Mouse (Mus musculus) layer of hippocampus, adult 9-10 months (tissue): ENCODE data around the gene Trim8.

Experiments used
- DNase-seq: peaks from one replicate; pipeline ENCODE4 v3.0.0; 2022; ENCODE audit warnings: low spot score

The Trim8 gene

GRCm38 (mm10) chr19:46501401-46502068 is at the start of gene Trim8:
Gene Trim8, plus strand, starts transcription at chr19:46501702.
- DNase-seq: no peak

GRCm38 (mm10) chr19:46452052-46452827 is 49.3 kb upstream of the Trim8 start:
- peak; percentile 37 for DNase-seq

GRCm38 (mm10) chr19:46452916-46453315 is 48.6 kb upstream of the Trim8 start:
- no peak for DNase-seq

- DNase-seq: no peak
Measured at GRCm38 (mm10) chr19:46454126-46454880, 47.2 kb upstream of the Trim8 start.

- DNase-seq: no peak
Measured at GRCm38 (mm10) chr19:46455032-46455431, 46.5 kb upstream of the Trim8 start.

- DNase-seq: no peak
Measured at GRCm38 (mm10) chr19:46455556-46455955, 45.9 kb upstream of the Trim8 start.

- no peak for DNase-seq
Measured at GRCm38 (mm10) chr19:46456018-46456735, 45.3 kb upstream of the Trim8 start.

GRCm38 (mm10) chr19:46457798-46458197 is 43.7 kb upstream of the Trim8 start:
- no peak for DNase-seq

- no peak for DNase-seq
Measured at GRCm38 (mm10) chr19:46459256-46459655, 42.2 kb upstream of the Trim8 start.

- no peak for DNase-seq
Measured at GRCm38 (mm10) chr19:46459889-46460288, 41.6 kb upstream of the Trim8 start.

GRCm38 (mm10) chr19:46462574-46462973 is 38.9 kb upstream of the Trim8 start:
- no peak for DNase-seq

GRCm38 (mm10) chr19:46463446-46463845 is 38.1 kb upstream of the Trim8 start:
- DNase-seq: no peak

- no peak for DNase-seq
Measured at GRCm38 (mm10) chr19:46466160-46466559, 35.3 kb upstream of the Trim8 start.

GRCm38 (mm10) chr19:46467051-46467503 is 34.4 kb upstream of the Trim8 start:
- DNase-seq: no peak

- DNase-seq: no peak
Measured at GRCm38 (mm10) chr19:46470364-46471240, 30.9 kb upstream of the Trim8 start.

GRCm38 (mm10) chr19:46471324-46472093 is 30.0 kb upstream of the Trim8 start:
- no peak for DNase-seq

- DNase-seq: no peak
Measured at GRCm38 (mm10) chr19:46477432-46477845, 24.1 kb upstream of the Trim8 start.

- no peak for DNase-seq
Measured at GRCm38 (mm10) chr19:46478242-46478641, 23.3 kb upstream of the Trim8 start.

GRCm38 (mm10) chr19:46478826-46479225 is 22.7 kb upstream of the Trim8 start:
- DNase-seq: no peak
